Mouse (Mus musculus): ENCODE results near the gene Mon1b.

- TF ChIP-seq CTCF (IDR thresholded peaks at IDR 0.05; ENCODE audit: low read depth, low read length) (no peak), POLR2A (IDR thresholded peaks at IDR 0.05; ENCODE audit: insufficient read depth, low read length) (no peak)
Observed at GRCm38 (mm10) chr8:113636280-113636628, 867 bp downstream of the Mon1b start.
